Mouse (Mus musculus): ENCODE data around the gene Mms22l.
"Not testable (repeated sequence)": the region's sequence is repeated elsewhere in the genome, so short reads cannot be mapped to it uniquely, and the experiment has no call there.

Mms22l gene

GRCm38 (mm10) chr4:24621422-24622187 lies 125.4 kb downstream of the Mms22l start:
- DNase-seq (ENCODE audit: low spot score) = no peak

DNA sequence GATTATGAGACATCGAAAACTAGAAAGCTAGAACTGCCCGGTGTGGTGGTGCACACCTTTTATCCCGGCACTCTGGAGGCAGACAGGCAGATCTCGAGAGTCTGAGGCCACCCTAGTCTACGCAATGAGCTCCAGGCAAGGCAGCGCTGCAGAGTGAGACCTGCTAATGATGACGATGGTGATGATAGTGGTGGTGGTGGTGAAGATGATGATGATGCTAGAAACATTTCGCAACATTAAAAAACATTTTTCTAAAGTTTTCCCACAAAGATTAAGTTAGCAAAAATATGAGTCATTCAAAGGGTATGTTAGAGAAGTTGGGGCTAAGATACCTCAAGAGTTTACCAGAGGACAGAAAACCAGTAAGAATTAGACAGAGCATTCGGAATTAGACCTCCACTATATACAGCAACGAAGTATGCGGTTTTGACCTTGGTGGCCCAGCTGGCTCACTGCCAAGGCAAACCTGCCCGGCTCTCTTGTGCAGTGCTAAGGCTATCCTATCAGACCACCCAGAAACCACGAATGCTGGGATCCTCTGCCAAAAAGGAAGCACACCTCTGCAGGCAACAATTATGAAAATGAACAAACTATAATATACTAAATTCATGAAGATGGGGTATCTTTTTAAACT lies 129.8 kb downstream of the Mms22l start:
- no peak for DNase-seq (ENCODE audit: low spot score)

- no peak for DNase-seq (ENCODE audit: low spot score)
Observed at GRCm38 (mm10) chr4:24626686-24627085, 130.4 kb downstream of the Mms22l start.

DNA sequence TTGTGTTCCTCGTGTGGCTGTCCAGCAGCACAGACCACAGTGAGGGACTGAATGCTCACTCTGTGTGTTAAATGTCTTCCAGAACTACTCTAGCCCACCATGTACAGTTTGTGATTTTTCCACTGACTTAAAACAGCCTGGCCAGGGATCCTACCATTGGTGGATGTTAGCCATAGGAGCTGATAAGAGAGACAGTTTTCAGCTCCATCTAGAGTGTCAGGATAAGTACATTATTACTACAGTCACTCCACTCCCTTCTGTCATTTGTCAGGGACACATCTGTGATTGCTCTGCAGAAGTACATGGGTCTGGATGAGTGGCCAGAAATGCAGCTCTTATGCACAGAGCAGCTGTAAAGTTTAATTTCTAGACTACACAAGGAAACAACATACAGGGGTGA lies 131.6 kb downstream of the Mms22l start:
- no peak for DNase-seq (ENCODE audit: low spot score)

DNA sequence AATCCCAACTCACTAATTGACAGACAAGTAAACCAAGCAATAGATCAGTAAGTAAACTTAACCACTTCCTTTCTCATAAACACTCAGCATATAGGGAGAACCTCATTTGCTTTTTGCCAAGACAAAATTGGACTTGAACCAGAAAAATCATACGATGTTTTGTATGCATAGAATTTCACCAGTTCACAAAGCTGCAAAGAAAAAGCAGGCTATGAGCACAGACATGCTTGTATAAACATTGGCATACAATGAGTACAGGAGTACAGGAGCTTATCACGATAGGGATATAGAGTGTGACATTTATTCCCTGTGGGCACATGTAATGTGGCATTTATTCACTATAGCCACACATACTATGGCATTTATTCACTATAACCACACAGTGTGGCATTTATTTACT lies 134.2 kb downstream of the Mms22l start:
- no peak for DNase-seq (ENCODE audit: low spot score)

- no peak for DNase-seq (ENCODE audit: low spot score)
Observed at GRCm38 (mm10) chr4:24631177-24631911, 135.1 kb downstream of the Mms22l start.

GRCm38 (mm10) chr4:24642306-24642705 lies 146.1 kb downstream of the Mms22l start:
- DNase-seq (ENCODE audit: low spot score) = no peak

DNA sequence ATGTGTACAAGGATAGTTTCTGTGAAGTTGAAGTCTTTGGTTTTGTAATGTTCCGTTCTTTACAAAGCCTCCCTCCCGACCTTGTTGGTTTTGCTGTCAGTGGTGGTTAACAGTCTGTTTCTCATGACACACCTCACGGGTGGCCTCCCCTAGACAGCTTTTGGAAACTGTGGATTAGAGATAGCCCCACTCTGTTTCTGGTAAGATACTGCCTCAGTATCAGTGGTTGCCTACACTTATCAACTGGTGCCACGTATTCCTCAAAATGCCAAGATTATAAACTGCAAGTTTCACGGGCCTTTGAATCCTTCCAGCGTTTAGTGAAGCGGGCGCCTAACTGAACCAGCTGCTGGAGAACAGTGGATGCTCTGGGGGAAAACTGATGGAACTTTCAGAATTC lies 148.5 kb downstream of the Mms22l start:
- not testable (repeated sequence) for DNase-seq (ENCODE audit: low spot score)
